Mouse (Mus musculus): ENCODE data around the gene Pcp4.
"Not testable (repeated sequence)": the region's sequence is repeated elsewhere in the genome, so short reads cannot be mapped to it uniquely, and the experiment has no call there.

Pcp4 gene

GRCm38 (mm10) chr16:96467445-96467844 is at the start of gene Pcp4:
Gene Pcp4 (plus strand): TSS chr16:96467606.
- DNase-seq (ENCODE audit: low read depth, low spot score): peak; percentile 86
- Histone ChIP-seq H3K36me3 (ENCODE audit: control insufficient read depth, insufficient read depth, low read length, poor library complexity, severe bottlenecking) (no peaks in the 10 kb centered on the region), H3K27me3 (ENCODE audit: control insufficient read depth, insufficient read depth, low read length, poor library complexity, severe bottlenecking) (no peaks in the 10 kb centered on the region)

GRCm38 (mm10) chr16:96425044-96425443 is 42.4 kb upstream of the Pcp4 start:
- Histone ChIP-seq H3K36me3 (ENCODE audit: control insufficient read depth, insufficient read depth, low read length, poor library complexity, severe bottlenecking) (no peaks in the 10 kb centered on the region), H3K27me3 (ENCODE audit: control insufficient read depth, insufficient read depth, low read length, poor library complexity, severe bottlenecking) (no peaks in the 10 kb centered on the region)
- no peak for DNase-seq (ENCODE audit: low read depth, low spot score)

GRCm38 (mm10) chr16:96426671-96427070 is 40.7 kb upstream of the Pcp4 start:
- Histone ChIP-seq H3K36me3 (ENCODE audit: control insufficient read depth, insufficient read depth, low read length, poor library complexity, severe bottlenecking) (no peaks in the 10 kb centered on the region), H3K27me3 (ENCODE audit: control insufficient read depth, insufficient read depth, low read length, poor library complexity, severe bottlenecking) (no peaks in the 10 kb centered on the region)
- DNase-seq (ENCODE audit: low read depth, low spot score): no peak

- Histone ChIP-seq H3K36me3 (ENCODE audit: control insufficient read depth, insufficient read depth, low read length, poor library complexity, severe bottlenecking) (no peaks in the 10 kb centered on the region), H3K27me3 (ENCODE audit: control insufficient read depth, insufficient read depth, low read length, poor library complexity, severe bottlenecking) (no peaks in the 10 kb centered on the region)
- no peak for DNase-seq (ENCODE audit: low read depth, low spot score)
Observed at GRCm38 (mm10) chr16:96429046-96429445, 38.4 kb upstream of the Pcp4 start.

GRCm38 (mm10) chr16:96433266-96433665 is 34.1 kb upstream of the Pcp4 start:
- H3K27me3 ChIP-seq (ENCODE audit: control insufficient read depth, insufficient read depth, low read length, poor library complexity, severe bottlenecking): no peaks in the 10 kb centered on the region
- H3K36me3 ChIP-seq (ENCODE audit: control insufficient read depth, insufficient read depth, low read length, poor library complexity, severe bottlenecking): no peaks in the 10 kb centered on the region
- DNase-seq (ENCODE audit: low read depth, low spot score): no peak

- no peak for DNase-seq (ENCODE audit: low read depth, low spot score)
- H3K36me3 ChIP-seq (ENCODE audit: control insufficient read depth, insufficient read depth, low read length, poor library complexity, severe bottlenecking): no peaks in the 10 kb centered on the region
- H3K27me3 ChIP-seq (ENCODE audit: control insufficient read depth, insufficient read depth, low read length, poor library complexity, severe bottlenecking): no peaks in the 10 kb centered on the region
Observed at GRCm38 (mm10) chr16:96434024-96434785, 33.2 kb upstream of the Pcp4 start.

- no peaks in the 10 kb centered on the region for H3K36me3 ChIP-seq (ENCODE audit: control insufficient read depth, insufficient read depth, low read length, poor library complexity, severe bottlenecking)
- no peak for DNase-seq (ENCODE audit: low read depth, low spot score)
- H3K27me3 ChIP-seq (ENCODE audit: control insufficient read depth, insufficient read depth, low read length, poor library complexity, severe bottlenecking): no peaks in the 10 kb centered on the region; the same call in 1 of the 2 replicates
Observed at GRCm38 (mm10) chr16:96438946-96439345, 28.5 kb upstream of the Pcp4 start.

- no peak for DNase-seq (ENCODE audit: low read depth, low spot score)
Observed at GRCm38 (mm10) chr16:96439682-96440081, 27.7 kb upstream of the Pcp4 start.

GRCm38 (mm10) chr16:96440871-96441270 is 26.5 kb upstream of the Pcp4 start:
- no peaks in the 10 kb centered on the region; the same call in 1 of the 2 replicates for H3K27me3 ChIP-seq (ENCODE audit: control insufficient read depth, insufficient read depth, low read length, poor library complexity, severe bottlenecking)
- no peak for DNase-seq (ENCODE audit: low read depth, low spot score)
- H3K36me3 ChIP-seq (ENCODE audit: control insufficient read depth, insufficient read depth, low read length, poor library complexity, severe bottlenecking): no peaks in the 10 kb centered on the region

More at GRCm38 (mm10) chr16:96439682-96440081, 27.7 kb upstream of the Pcp4 start:
- Histone ChIP-seq H3K27me3 (ENCODE audit: control insufficient read depth, insufficient read depth, low read length, poor library complexity, severe bottlenecking) (no peaks in the 10 kb centered on the region; the same call in 1 of the 2 replicates), H3K36me3 (ENCODE audit: control insufficient read depth, insufficient read depth, low read length, poor library complexity, severe bottlenecking) (no peaks in the 10 kb centered on the region)

GRCm38 (mm10) chr16:96441826-96442225 is 25.6 kb upstream of the Pcp4 start:
- Histone ChIP-seq H3K27me3 (ENCODE audit: control insufficient read depth, insufficient read depth, low read length, poor library complexity, severe bottlenecking) (no peaks in the 10 kb centered on the region; the same call in 1 of the 2 replicates), H3K36me3 (ENCODE audit: control insufficient read depth, insufficient read depth, low read length, poor library complexity, severe bottlenecking) (no peaks in the 10 kb centered on the region)
- no peak for DNase-seq (ENCODE audit: low read depth, low spot score)

- no peaks in the 10 kb centered on the region for H3K36me3 ChIP-seq (ENCODE audit: control insufficient read depth, insufficient read depth, low read length, poor library complexity, severe bottlenecking)
- H3K27me3 ChIP-seq (ENCODE audit: control insufficient read depth, insufficient read depth, low read length, poor library complexity, severe bottlenecking): no peaks in the 10 kb centered on the region; the same call in 1 of the 2 replicates
- no peak for DNase-seq (ENCODE audit: low read depth, low spot score)
Observed at GRCm38 (mm10) chr16:96443468-96443867, 23.9 kb upstream of the Pcp4 start, which contains the start of gene Itgb2l. Gene Itgb2l (minus strand): TSS chr16:96443619.

- H3K27me3 ChIP-seq (ENCODE audit: control insufficient read depth, insufficient read depth, low read length, poor library complexity, severe bottlenecking); H3K36me3 ChIP-seq (ENCODE audit: control insufficient read depth, insufficient read depth, low read length, poor library complexity, severe bottlenecking); DNase-seq (ENCODE audit: low read depth, low spot score): not testable (repeated sequence)
Observed at GRCm38 (mm10) chr16:96450871-96451270, 16.5 kb upstream of the Pcp4 start.

- DNase-seq (ENCODE audit: low read depth, low spot score): no peak
- Histone ChIP-seq H3K36me3 (ENCODE audit: control insufficient read depth, insufficient read depth, low read length, poor library complexity, severe bottlenecking) (no peaks in the 10 kb centered on the region), H3K27me3 (ENCODE audit: control insufficient read depth, insufficient read depth, low read length, poor library complexity, severe bottlenecking) (no peaks in the 10 kb centered on the region; the same call in 1 of the 2 replicates)
Observed at GRCm38 (mm10) chr16:96454086-96454485, 13.3 kb upstream of the Pcp4 start.

- no peaks in the 10 kb centered on the region; the same call in 1 of the 2 replicates for H3K27me3 ChIP-seq (ENCODE audit: control insufficient read depth, insufficient read depth, low read length, poor library complexity, severe bottlenecking)
- DNase-seq (ENCODE audit: low read depth, low spot score): no peak
Observed at GRCm38 (mm10) chr16:96457612-96458011, 9.8 kb upstream of the Pcp4 start.

GRCm38 (mm10) chr16:96459356-96459755 is 8.1 kb upstream of the Pcp4 start:
- no peaks in the 10 kb centered on the region; the same call in 1 of the 2 replicates for H3K27me3 ChIP-seq (ENCODE audit: control insufficient read depth, insufficient read depth, low read length, poor library complexity, severe bottlenecking)
- no peak for DNase-seq (ENCODE audit: low read depth, low spot score)
- no peaks in the 10 kb centered on the region for H3K36me3 ChIP-seq (ENCODE audit: control insufficient read depth, insufficient read depth, low read length, poor library complexity, severe bottlenecking)

More at GRCm38 (mm10) chr16:96457612-96458011, 9.8 kb upstream of the Pcp4 start:
- no peaks in the 10 kb centered on the region for H3K36me3 ChIP-seq (ENCODE audit: control insufficient read depth, insufficient read depth, low read length, poor library complexity, severe bottlenecking)
